Mouse (Mus musculus): ENCODE results near the gene Ldlrad2. TPM values are rescaled to one million over a fixed set of nuclear protein-coding genes. Genes with fewer than 3 reads are reported as not detected.

The Ldlrad2 gene
- polyA plus RNA-seq (2015; fragmentation: Nextera tagmentation; extraction: Ambion mirVana): not detected in 2 replicates

DNA sequence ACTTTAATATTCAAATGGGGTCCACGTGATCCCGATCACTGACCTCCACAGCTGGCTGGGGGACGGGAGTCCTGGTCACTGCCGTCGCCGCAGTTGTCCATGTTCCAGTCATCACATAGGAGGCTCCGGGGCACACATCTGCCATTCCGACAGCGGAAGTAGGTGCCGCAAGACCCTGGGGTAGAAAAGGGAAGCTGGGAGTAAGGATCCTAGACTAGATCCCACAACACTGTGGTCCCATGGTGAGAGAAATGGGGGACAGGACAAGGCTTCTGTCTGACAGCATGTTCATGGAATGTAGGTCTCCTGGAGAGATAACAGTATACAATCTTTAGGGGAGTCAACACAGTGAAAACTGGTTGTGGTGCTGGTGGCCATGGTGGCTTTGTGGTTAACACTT, at the start of gene Ldlrad2:
Ldlrad2 (minus strand) TSS at position 101 of the 400 bp plus-strand sequence.
- ATAC-seq: no peak
- no peak within 1 kb of the TSS for H3K4me3 ChIP-seq
- H3K27ac ChIP-seq: no peak within 1 kb of the TSS
- no peaks in the 10 kb centered on the region for H3K9me3 ChIP-seq (replicated peaks)
- H3K36me3 ChIP-seq (ENCODE audit: poor library complexity, severe bottlenecking): no peaks in the 10 kb centered on the region
- H3K9ac ChIP-seq: no peak within 1 kb of the TSS
- H3K27me3 ChIP-seq: peaks cover 15% of the 10 kb centered on the region
- H3K4me2 ChIP-seq: no peak within 1 kb of the TSS
- H3K4me1 ChIP-seq: no peaks in the 10 kb centered on the region; the same call in 1 of the 2 replicates
- 89% methylated on average over 10 of the region's 10 CpGs for WGBS

DNA sequence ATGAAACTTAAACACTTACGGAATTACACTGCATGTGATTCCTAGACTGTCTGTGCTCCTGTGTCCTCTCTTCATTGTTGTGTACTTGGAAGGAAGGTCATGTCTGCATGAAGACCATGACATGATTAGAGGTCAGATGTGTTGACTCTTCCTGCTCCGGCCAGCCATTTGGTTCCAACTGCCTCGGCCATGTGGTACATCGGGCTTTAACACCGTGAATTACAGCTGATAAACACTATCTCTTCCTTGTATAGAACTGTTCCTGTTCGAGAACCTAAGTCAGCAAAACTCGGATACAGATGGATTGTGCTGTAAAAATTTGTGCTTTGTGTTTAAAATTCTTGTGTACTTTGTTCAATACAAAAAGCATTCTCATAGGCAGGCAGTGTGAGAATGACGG, 48.5 kb upstream of the Ldlrad2 start:
- no peak for ATAC-seq
- Histone ChIP-seq H3K9me3 (replicated peaks) (no peaks in the 10 kb centered on the region), H3K27me3 (no peaks in the 10 kb centered on the region), H3K36me3 (ENCODE audit: poor library complexity, severe bottlenecking) (peaks cover 84% of the 10 kb centered on the region), H3K4me2 (no peak overlapping the region), H3K27ac (no peak overlapping the region), H3K9ac (no peak overlapping the region), H3K4me3 (no peak overlapping the region), H3K4me1 (no peaks in the 10 kb centered on the region)
- WGBS: 95% methylated on average over 8 of the region's 8 CpGs

DNA sequence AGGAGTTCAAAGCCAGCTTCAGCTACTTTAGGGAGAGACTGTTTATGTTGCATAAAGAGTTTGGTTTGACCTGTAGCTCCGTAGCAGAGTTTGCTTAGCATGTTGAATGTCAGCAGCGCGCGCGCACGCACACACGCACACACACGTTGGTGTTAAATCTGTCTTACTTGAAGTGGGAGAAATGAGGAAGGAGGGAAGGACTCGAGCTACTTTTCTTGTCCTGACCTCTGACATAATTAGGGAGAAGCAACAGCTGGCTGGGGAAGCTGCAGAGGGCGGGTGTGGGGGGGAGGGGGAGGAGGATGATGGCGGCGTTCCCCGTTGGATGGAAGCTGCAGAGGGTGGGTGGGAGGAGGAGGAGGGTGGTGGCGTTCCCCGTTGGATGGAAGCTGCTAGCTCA, 35.9 kb upstream of the Ldlrad2 start:
- Histone ChIP-seq H3K4me1 (no peaks in the 10 kb centered on the region), H3K27me3 (no peaks in the 10 kb centered on the region), H3K9ac (no peak overlapping the region), H3K9me3 (replicated peaks) (no peaks in the 10 kb centered on the region), H3K27ac (no peak overlapping the region), H3K4me3 (no peak overlapping the region), H3K4me2 (no peak overlapping the region), H3K36me3 (ENCODE audit: poor library complexity, severe bottlenecking) (peaks cover 99% of the 10 kb centered on the region)
- 88% methylated on average over 15 of the region's 15 CpGs for WGBS
- no peak for ATAC-seq

DNA sequence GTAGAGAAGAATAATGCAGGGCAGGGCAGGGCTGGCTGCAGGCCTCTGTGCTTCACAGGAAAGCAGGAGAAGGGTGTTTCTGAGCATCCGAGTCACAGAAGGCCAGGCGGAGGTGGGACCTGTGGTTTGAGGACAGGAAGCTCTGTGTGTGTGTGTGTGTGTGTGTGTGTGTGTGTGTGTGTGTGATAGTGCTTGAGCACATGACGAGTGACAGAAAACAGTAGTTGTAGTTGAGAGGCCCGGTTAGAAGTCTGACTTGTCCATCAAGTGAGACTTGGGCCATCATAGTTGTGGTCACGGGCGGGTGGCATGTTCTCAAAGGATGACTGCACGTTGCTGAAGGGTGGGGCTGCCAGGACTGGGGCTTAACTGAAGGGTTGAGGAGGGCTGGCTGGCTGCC, 35.3 kb upstream of the Ldlrad2 start:
- ATAC-seq: no peak
- 93% methylated on average over 7 of the region's 7 CpGs for WGBS
- Histone ChIP-seq H3K27ac (no peak overlapping the region), H3K9ac (no peak overlapping the region), H3K4me1 (no peaks in the 10 kb centered on the region), H3K27me3 (no peaks in the 10 kb centered on the region), H3K36me3 (ENCODE audit: poor library complexity, severe bottlenecking) (peaks cover 100% of the 10 kb centered on the region), H3K4me2 (no peak overlapping the region), H3K9me3 (replicated peaks) (no peaks in the 10 kb centered on the region), H3K4me3 (no peak overlapping the region)

DNA sequence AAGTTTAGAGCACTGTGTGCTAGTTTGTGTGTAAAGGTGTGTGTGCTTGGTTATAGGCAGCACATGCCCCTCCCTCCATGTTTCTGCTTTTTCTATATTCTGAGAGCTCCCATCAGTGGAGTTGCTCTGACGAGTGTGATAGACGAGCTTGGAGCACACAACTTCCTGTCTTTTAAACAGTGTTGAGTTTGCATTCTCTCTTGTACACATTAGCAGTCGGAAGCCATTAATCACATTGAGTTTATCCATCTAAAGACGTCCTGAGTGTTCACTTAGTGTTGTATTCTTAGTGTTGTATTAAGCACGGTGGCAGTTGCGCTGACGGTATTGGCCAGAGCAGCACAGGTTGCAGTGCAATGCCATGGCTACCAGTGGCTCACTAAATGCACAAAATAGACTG, 34.9 kb upstream of the Ldlrad2 start:
- Histone ChIP-seq H3K9ac (no peak overlapping the region), H3K27me3 (no peaks in the 10 kb centered on the region), H3K4me1 (no peaks in the 10 kb centered on the region), H3K9me3 (replicated peaks) (no peaks in the 10 kb centered on the region), H3K27ac (no peak overlapping the region), H3K36me3 (ENCODE audit: poor library complexity, severe bottlenecking) (peaks cover 99% of the 10 kb centered on the region), H3K4me2 (no peak overlapping the region), H3K4me3 (no peak overlapping the region)
- no peak for ATAC-seq
- WGBS: 93% methylated on average over 7 of the region's 7 CpGs

DNA sequence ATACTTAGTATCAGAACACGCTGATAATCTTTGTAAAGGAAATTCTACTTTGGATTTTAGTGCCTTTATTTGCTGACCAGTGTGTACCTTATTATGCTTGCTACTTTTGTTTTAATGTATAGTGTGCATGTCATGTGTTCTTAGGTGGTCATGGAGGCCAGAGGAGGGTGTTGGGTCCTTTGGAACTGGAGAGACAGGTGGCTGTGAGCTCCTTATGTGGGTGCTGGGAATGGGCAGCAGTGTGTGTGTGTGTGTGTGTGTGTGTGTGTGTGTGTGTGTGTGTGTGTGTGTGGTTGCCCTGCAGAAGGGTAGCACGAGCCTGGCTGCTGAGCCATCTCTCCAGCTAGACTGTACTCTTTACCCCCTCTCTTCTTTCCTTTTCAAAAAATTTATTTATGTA, 32.7 kb upstream of the Ldlrad2 start:
- H3K36me3 ChIP-seq (ENCODE audit: poor library complexity, severe bottlenecking): peaks cover 76% of the 10 kb centered on the region
- H3K4me3 ChIP-seq: no peak overlapping the region
- H3K9ac ChIP-seq: no peak overlapping the region
- H3K27ac ChIP-seq: no peak overlapping the region
- H3K4me2 ChIP-seq: no peak overlapping the region
- WGBS: 98% methylated on average over 2 of the region's 2 CpGs
- H3K27me3 ChIP-seq: no peaks in the 10 kb centered on the region
- no peaks in the 10 kb centered on the region for H3K9me3 ChIP-seq (replicated peaks)
- H3K4me1 ChIP-seq: peaks cover 5% of the 10 kb centered on the region; the same call in 1 of the 2 replicates
- ATAC-seq: no peak

DNA sequence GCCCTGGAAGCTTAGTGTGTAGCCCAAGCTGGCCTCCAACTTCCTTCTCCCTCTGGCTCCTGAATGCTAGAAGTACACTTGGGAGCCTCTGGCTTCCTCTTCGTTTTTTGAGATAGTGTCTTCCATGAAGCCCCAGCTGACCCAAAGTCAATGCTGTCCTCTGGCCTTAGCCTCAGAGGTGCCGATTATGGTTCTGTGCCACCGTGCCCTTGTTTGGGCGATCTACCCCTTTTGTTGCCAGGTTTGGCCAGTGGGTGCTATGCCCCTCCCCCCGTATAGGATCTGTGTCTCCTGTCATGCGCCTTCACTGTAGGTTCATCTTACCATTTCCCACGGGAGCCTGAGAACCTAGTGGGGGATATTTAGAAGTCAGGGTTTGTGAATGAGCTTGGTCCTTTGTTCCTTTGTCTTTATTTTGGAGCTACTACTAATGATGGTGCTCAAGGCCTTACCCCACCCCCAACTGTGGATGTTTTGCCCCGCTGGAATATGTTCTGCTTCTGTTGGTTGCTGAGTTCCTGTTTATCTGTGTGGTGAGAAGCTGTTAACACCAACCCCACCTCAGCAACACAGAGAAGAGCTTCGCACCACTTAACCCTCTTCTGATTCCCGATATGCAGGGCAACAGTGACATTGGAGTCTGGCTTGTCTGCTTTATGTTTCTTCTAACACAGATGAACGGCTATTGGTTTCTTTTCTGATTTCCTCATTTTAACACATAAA, 29.2 kb upstream of the Ldlrad2 start:
- Histone ChIP-seq H3K4me1 (peaks cover 22% of the 10 kb centered on the region), H3K9ac (no peak overlapping the region), H3K9me3 (replicated peaks) (no peaks in the 10 kb centered on the region), H3K27ac (no peak overlapping the region), H3K27me3 (no peaks in the 10 kb centered on the region), H3K36me3 (ENCODE audit: poor library complexity, severe bottlenecking) (peaks cover 42% of the 10 kb centered on the region), H3K4me3 (no peak overlapping the region), H3K4me2 (no peak overlapping the region)
- no peak for ATAC-seq
- WGBS: 79% methylated on average over 11 of the region's 11 CpGs

DNA sequence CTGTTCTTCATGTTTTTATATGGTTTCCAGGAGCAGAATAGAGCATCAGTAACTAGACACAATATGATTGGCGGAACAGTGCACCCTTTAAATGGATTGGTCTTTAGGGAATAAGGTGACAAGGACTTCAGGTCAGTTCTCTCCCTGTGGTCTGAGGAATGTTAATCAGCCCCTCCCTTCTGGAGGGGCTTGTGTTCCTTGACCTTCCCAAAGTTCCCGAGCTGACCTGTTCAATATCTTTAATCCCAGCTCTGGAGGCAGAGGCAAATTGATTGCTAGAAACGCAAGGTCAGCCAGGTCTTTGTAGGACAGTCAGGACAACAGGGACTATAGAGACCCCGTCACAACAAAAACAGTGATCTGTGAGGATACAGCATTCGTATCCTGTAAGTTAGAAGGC, 24.2 kb upstream of the Ldlrad2 start:
- Histone ChIP-seq H3K36me3 (ENCODE audit: poor library complexity, severe bottlenecking) (no peaks in the 10 kb centered on the region), H3K4me3 (no peak overlapping the region), H3K4me2 (no peak overlapping the region), H3K9me3 (replicated peaks) (no peaks in the 10 kb centered on the region), H3K27me3 (no peaks in the 10 kb centered on the region), H3K9ac (no peak overlapping the region), H3K4me1 (peaks cover 53% of the 10 kb centered on the region), H3K27ac (no peak overlapping the region)
- 74% methylated on average over 5 of the region's 5 CpGs for WGBS
- no peak for ATAC-seq

DNA sequence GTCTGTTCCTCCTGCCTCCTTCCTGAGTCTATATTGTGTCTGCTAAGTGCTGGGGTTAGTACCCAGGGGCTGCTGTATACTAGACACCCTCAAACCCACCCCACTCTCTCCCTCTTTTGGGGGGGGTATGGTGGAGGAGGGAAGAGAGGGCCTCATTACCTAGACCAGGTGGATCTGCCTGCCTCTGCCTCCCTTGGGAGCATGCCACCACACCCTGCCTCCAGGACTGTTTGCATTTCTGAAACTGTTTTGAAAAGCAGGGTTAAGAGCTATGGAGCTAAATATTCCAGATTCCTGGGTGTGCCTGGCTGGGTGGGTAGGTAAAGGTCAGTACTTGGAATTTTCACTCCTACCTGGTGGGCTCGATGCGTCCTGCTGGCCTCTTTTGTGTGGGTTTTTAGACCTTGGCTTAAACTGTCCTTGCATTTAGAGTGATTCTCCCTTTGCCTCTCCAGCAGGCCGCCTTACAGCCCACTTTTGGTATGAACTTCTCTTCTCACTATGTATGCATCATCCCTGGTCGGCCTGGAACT, 22.8 kb upstream of the Ldlrad2 start:
- Histone ChIP-seq H3K36me3 (ENCODE audit: poor library complexity, severe bottlenecking) (no peaks in the 10 kb centered on the region), H3K4me2 (no peak overlapping the region), H3K9me3 (replicated peaks) (no peaks in the 10 kb centered on the region), H3K27ac (no peak overlapping the region), H3K4me3 (no peak overlapping the region), H3K27me3 (no peaks in the 10 kb centered on the region), H3K4me1 (peaks cover 49% of the 10 kb centered on the region), H3K9ac (no peak overlapping the region)
- no peak for ATAC-seq
- WGBS: 93% methylated on average over 4 of the region's 4 CpGs

DNA sequence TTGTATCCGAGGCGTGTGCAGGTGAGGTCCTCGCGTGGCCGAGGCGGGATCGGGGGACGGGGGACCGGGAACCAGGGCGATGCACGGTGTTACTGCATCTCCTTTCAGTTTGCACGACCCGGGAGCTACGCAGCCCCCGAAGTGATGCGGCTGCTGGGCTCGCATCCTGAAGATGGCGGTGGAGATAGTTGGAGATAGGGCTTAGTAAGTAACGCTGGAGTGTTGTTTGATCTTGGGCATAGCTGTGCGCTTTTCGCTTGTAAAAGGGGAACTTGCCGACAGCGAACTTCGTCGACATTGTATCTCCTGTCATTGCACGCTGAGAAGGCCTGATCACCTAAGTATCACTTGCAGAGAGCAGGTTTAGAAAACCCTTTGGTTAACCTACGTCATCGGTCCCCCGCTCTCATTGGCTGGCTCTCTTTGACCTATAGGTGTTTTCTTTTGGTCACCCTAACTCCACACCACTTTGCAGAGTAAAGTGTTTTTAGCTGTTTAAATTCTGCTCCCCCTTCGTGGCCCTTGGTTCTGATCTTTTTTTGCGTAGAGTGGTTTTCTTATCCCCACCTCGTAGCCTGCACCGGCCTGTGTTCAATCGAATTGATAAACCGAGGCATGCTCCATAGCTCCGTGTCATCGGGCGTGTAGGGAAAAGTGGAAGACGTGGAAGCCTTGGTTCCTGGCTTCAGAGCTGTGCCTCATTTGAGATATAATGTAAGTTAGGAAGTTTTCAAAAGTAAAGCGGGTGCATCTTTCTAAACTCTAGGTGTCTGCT, 20.3 kb upstream of the Ldlrad2 start:
- WGBS: 5% methylated on average over 40 of the region's 40 CpGs
- no peaks in the 10 kb centered on the region for H3K9me3 ChIP-seq (replicated peaks)
- H3K36me3 ChIP-seq (ENCODE audit: poor library complexity, severe bottlenecking): no peaks in the 10 kb centered on the region
- no peak for ATAC-seq
- peak overlapping the region; percentile 77 for H3K4me2 ChIP-seq
- no peaks in the 10 kb centered on the region for H3K27me3 ChIP-seq
- H3K9ac ChIP-seq: peak overlapping the region; percentile 93
- H3K4me1 ChIP-seq: peaks cover 42% of the 10 kb centered on the region
- peak overlapping the region; percentile 96 for H3K4me3 ChIP-seq
- peak overlapping the region; percentile 99 for H3K27ac ChIP-seq

DNA sequence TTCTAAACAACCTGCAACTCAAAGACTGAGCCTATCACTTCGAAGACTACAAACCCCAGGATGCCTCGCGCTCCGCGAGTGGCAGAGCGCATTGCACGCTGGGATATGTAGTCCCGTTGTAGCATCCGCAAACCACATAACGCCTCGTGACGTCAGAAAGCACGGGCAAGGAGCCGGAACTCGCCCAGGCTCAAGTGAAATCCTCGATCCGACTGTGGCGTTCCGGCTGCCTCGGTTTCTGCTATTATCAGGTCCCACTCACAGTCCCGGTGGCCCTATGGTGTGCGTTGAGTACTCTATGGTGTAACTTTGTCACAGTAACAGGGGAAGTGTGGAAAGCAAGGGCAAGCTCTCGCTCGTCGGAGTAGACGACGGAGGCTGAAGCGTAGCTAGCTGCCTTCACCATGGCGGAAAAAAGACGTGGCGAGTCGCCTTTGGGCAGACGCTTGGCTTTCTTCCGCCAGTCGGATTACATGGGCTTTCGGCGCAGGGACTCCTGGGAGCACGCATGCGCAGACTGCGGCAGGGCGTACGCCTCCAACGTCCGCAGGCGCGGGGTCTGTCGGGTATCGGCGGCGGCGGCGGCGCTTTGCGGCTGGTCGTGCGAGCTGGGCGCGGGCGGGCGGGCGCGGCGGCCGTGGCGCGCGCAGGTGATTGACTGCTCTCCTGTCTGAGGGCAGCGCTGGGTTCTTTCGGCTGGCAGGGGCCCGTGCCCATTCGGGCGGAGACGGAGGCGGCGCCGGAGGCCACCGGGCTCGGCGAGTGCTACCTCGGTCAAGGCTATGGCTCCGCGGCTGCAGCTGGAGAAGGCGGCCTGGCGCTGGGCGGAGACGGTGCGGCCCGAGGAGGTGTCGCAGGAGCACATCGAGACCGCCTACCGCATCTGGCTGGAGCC, 19.5 kb upstream of the Ldlrad2 start, which contains the start of gene Usp48:
Usp48 (plus strand) TSS at position 155 of the 895 bp plus-strand sequence.
- peaks cover 34% of the 10 kb centered on the region for H3K4me1 ChIP-seq
- H3K27ac ChIP-seq: peak within 1 kb of the TSS; percentile 99
- H3K4me2 ChIP-seq: peak within 1 kb of the TSS; percentile 77
- peak within 1 kb of the TSS; percentile 96 for H3K4me3 ChIP-seq
- peak; percentile 95 for ATAC-seq
- no peaks in the 10 kb centered on the region for H3K9me3 ChIP-seq (replicated peaks)
- no peaks in the 10 kb centered on the region for H3K36me3 ChIP-seq (ENCODE audit: poor library complexity, severe bottlenecking)
- H3K9ac ChIP-seq: peak within 1 kb of the TSS; percentile 93
- no peaks in the 10 kb centered on the region for H3K27me3 ChIP-seq
- WGBS: under 1% methylated on average over 90 of the region's 92 CpGs

Data from forebrain, embryonic 13.5 days (tissue).